Mouse (Mus musculus): ENCODE results near the gene Cfap43.

DNA sequence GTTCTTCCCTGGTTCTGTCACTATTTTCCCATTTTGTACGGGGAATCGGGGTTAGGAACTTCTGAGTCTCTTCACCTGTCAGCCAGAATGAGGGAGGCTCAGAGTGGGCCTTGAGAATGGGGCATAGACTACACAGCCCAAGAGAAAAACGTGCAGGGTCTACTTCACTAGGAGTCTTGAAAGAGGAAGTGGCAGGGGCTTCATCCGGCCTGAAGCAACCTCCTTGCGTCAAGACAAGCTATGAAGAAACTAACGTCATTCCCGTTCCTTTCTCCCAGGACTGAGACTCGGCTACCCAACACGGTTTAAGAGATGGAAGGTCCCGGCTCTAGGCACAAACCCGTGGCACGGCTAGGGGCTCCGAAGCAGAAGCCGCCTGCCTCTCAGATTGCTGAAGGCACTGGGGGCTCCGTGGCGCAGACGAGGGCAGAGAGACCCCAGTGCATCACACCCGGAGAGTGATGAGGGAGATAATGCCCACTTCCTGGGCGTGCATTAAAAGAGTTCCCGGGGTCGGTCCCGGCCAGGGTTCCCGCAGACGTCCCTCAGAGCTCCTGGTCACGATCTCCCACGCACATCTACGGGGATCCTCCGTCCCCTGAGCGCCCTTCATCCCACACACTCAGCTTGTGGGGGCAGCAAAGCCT lies 509 bp downstream of the Cfap43 start:
- no peak for TF ChIP-seq POLR2A (IDR thresholded peaks at IDR 0.05; ENCODE audit: low read depth, low read length)
- no peak for TF ChIP-seq ZMIZ1 (IDR thresholded peaks at IDR 0.05; ENCODE audit: low read depth, low read length)
- no peak for TF ChIP-seq CTCF (conservative IDR thresholded peaks at IDR 0.05 in 1 of 2, IDR thresholded peaks at IDR 0.05 in 1 of 2; ENCODE audit: low read depth in 2 of 2, low read length in 2 of 2)
- TF ChIP-seq EP300 (IDR thresholded peaks at IDR 0.05; ENCODE audit: low read length) = 0 out of 2 replicates have a peak, but pooled peaks have one; percentile 18
- no peak for TF ChIP-seq USF2 (conservative IDR thresholded peaks at IDR 0.05; ENCODE audit: low read depth, low read length)
- 0 out of 2 replicates have a peak, but pooled peaks have one; percentile 22 for TF ChIP-seq TBP (conservative IDR thresholded peaks at IDR 0.05; ENCODE audit: low read depth, low read length)
- TF ChIP-seq GABPA (IDR thresholded peaks at IDR 0.05; ENCODE audit: insufficient replicate concordance, low read depth, low read length) = no peak
- peak; percentile 36; the same call in 1 of the 2 replicates for TF ChIP-seq MAX (IDR thresholded peaks at IDR 0.05; ENCODE audit: low read length)
